Mouse (Mus musculus) liver, embryonic 14.5 days (tissue): Measurements from ENCODE around the gene Gck. TPM values are rescaled to one million over a fixed set of nuclear protein-coding genes. Genes with fewer than 3 reads are reported as not detected.

ENCODE experiments used
- ATAC-seq: fragments of 200-750 bp; cut with Nextera tagmentation; 2 replicates; pipeline ENCODE4 v1.8.0; 2017; ENCODE audit warnings: moderate number of reproducible peaks, mild to moderate bottlenecking, moderate library complexity; ENCODE audit not compliant: insufficient read depth
- DNase-seq, 3 experiments: peaks; one replicate each; pipeline ENCODE4 v3.0.0-alpha.2; 2012 to 2013; ENCODE audit warnings: low read depth in 3 of 3, low spot score in 3 of 3
- H3K27ac ChIP-seq: fragments of 300-500 bp; sonication (generic); 2 replicates; pipeline ENCODE4 v1.5.1; 2014; ENCODE audit warnings: moderate library complexity, mild to moderate bottlenecking, control low read depth, inconsistent platforms
- H3K27me3 ChIP-seq: fragments of 300-500 bp; sonication (generic); 2 replicates; pipeline ENCODE4 v1.6.1; 2014; ENCODE audit warnings: mild to moderate bottlenecking, low read length, moderate library complexity; ENCODE audit not compliant: control insufficient read depth, insufficient read depth
- H3K36me3 ChIP-seq: fragments of 300-500 bp; sonication (generic); replicated peaks from 2 replicates; pipeline ENCODE4 v1.6.1; 2014; ENCODE audit warnings: low read depth; ENCODE audit not compliant: control insufficient read depth, insufficient read depth
- H3K4me1 ChIP-seq, 2 experiments: fragments of 200-500 bp in 1 of 2; fragments of 300-500 bp in 1 of 2; sonication (generic) in 1 of 2; replicated peaks; 2 replicates each; pipeline ENCODE4 v1.6.1; 2012 to 2014; ENCODE audit warnings: antibody characterized with exemption in 1 of 2, inconsistent platforms in 1 of 2, low read length in 1 of 2; ENCODE audit not compliant: control insufficient read depth in 2 of 2, insufficient read depth in 2 of 2
- H3K4me2 ChIP-seq: fragments of 300-500 bp; sonication (generic); 2 replicates; pipeline ENCODE4 v1.6.1; 2014; ENCODE audit warnings: low read depth, mild to moderate bottlenecking, control low read depth, moderate library complexity
- H3K4me3 ChIP-seq, 2 experiments: fragments of 200-500 bp in 1 of 2; fragments of 300-500 bp in 1 of 2; sonication (generic) in 1 of 2; 2 replicates each; pipeline ENCODE4 v1.5.1; 2012 to 2014; ENCODE audit warnings: low read depth in 2 of 2, low read length in 2 of 2, mild to moderate bottlenecking in 2 of 2, control low read depth in 1 of 2, inconsistent platforms in 1 of 2, moderate library complexity in 1 of 2; ENCODE audit not compliant: insufficient read depth in 1 of 2
- H3K9ac ChIP-seq: fragments of 300-500 bp; sonication (generic); replicated peaks from 2 replicates; pipeline ENCODE4 v1.6.1; 2014; ENCODE audit warnings: mild to moderate bottlenecking, control low read depth, moderate library complexity
- H3K9me3 ChIP-seq: fragments of 300-500 bp; sonication (generic); 2 replicates; pipeline ENCODE4 v1.6.1; 2016; ENCODE audit warnings: low read length, mixed read lengths; ENCODE audit not compliant: control insufficient read depth
- CTCF ChIP-seq: IDR thresholded peaks from 2 replicates; pipeline ENCODE4 v1.5.1; 2016; ENCODE audit warnings: antibody characterized with exemption, low read depth, control low read depth
- EP300 ChIP-seq: IDR thresholded peaks from 2 replicates; pipeline ENCODE4 v1.6.1; 2016; ENCODE audit warnings: antibody characterized with exemption, low read depth
- WGBS: fragments of 180-500 bp; shearing (Covaris S2); extraction: QIAGEN DNeasy Blood & Tissue Kit; methylation state at CpG from one replicate; pipeline ENCODE4 v1.1.7; 2014; ENCODE audit not compliant: insufficient replicate concordance; 5-methylcytosine and 5-hydroxymethylcytosine counted together
- polyA plus RNA-seq, 2 experiments: library from polyadenylated mRNA; depleted of rRNA in 1 of 2; stranded (reverse) in 1 of 2; unstranded in 1 of 2; fragments of >200 nt; fragmentation: Nextera tagmentation in 1 of 2; extraction: Ambion mirVana in 1 of 2; gene quantifications; 2 replicates each; pipeline versions ENCODE4 v1.2.1 to v1.2.3; 2012 to 2014

Gck gene
- polyA plus RNA-seq, 2 experiments = 0.15 to 0.20 TPM

GRCm38 (mm10) chr11:5862394-5863105, 87.3 kb downstream of the Gck start:
- Histone ChIP-seq H3K36me3 (no peaks in the 10 kb centered on the region), H3K4me3 (peak overlapping the region; percentile 22 to 45), H3K27me3 (peaks cover 22% of the 10 kb centered on the region), H3K4me2 (peak overlapping the region; percentile 56), H3K9ac (no peak overlapping the region), H3K9me3 (no peaks in the 10 kb centered on the region), H3K4me1 (0 out of 4 replicates have a peak, but pooled peaks cover 0 to 3% of the 10 kb centered on the region in 2 experiments), H3K27ac (no peak overlapping the region)
- ATAC-seq (no peak), DNase-seq (no peak)
- TF ChIP-seq CTCF = no peak
- TF ChIP-seq EP300 = no peak
- WGBS = 12% methylated on average over 15 of the region's 15 CpGs

- Histone ChIP-seq H3K27me3 (peaks cover 22% of the 10 kb centered on the region), H3K4me3 (peak within 1 kb of the TSS; percentile 22 to 45), H3K36me3 (no peaks in the 10 kb centered on the region), H3K9ac (no peak within 1 kb of the TSS), H3K27ac (no peak within 1 kb of the TSS), H3K4me2 (peak within 1 kb of the TSS; percentile 56), H3K9me3 (no peaks in the 10 kb centered on the region), H3K4me1 (0 out of 4 replicates have a peak, but pooled peaks cover 0 to 3% of the 10 kb centered on the region in 2 experiments)
- TF ChIP-seq EP300 = no peak
- TF ChIP-seq CTCF = no peak
- DNase-seq (no peak), ATAC-seq (peak; percentile 42; the same call in 1 of the 2 replicates)
- WGBS = 2% methylated on average over 51 of the region's 59 CpGs
Observed at GRCm38 (mm10) chr11:5861678-5862393, 88.0 kb downstream of the Gck start, which contains the start of gene Aebp1. Gene Aebp1, plus strand, starts transcription at chr11:5861947.

- no peak overlapping the region for H3K4me3 ChIP-seq
- no peaks in the 10 kb centered on the region for H3K9me3 ChIP-seq
- no peaks in the 10 kb centered on the region for H3K36me3 ChIP-seq
- H3K9ac ChIP-seq = no peak overlapping the region
- no peak overlapping the region for H3K27ac ChIP-seq
- DNase-seq (no peak), ATAC-seq (no peak)
- 45% methylated on average over 6 of the region's 6 CpGs for WGBS
- H3K4me2 ChIP-seq = no peak overlapping the region
- peaks cover 22% of the 10 kb centered on the region for H3K27me3 ChIP-seq
- no peak for TF ChIP-seq CTCF
- TF ChIP-seq EP300 = no peak
- H3K4me1 ChIP-seq = 0 out of 4 replicates have a peak, but pooled peaks cover 0 to 3% of the 10 kb centered on the region in 2 experiments
Observed at GRCm38 (mm10) chr11:5860639-5861038, 89.2 kb downstream of the Gck start.

- no peak overlapping the region for H3K9ac ChIP-seq
- H3K9me3 ChIP-seq = no peaks in the 10 kb centered on the region
- no peak overlapping the region for H3K4me2 ChIP-seq
- H3K27ac ChIP-seq = no peak overlapping the region
- peaks cover 22% of the 10 kb centered on the region for H3K27me3 ChIP-seq
- WGBS = 66% methylated on average over 13 of the region's 13 CpGs
- TF ChIP-seq EP300 = no peak
- no peak for TF ChIP-seq CTCF
- 0 out of 4 replicates have a peak, but pooled peaks cover 0 to 3% of the 10 kb centered on the region in 2 experiments for H3K4me1 ChIP-seq
- H3K4me3 ChIP-seq = no peak overlapping the region
- no peak for ATAC-seq
- no peak for DNase-seq
- no peaks in the 10 kb centered on the region for H3K36me3 ChIP-seq
Observed at GRCm38 (mm10) chr11:5859883-5860550, 89.9 kb downstream of the Gck start.
